Mouse (Mus musculus): Measurements from ENCODE around the gene Xpnpep1. TPM values are rescaled to one million over a fixed set of nuclear protein-coding genes. Genes with fewer than 3 reads are reported as not detected.

The Xpnpep1 gene
- polyA plus RNA-seq (2012; rRNA removed; ENCODE audit: low replicate concordance): 120 and 287 TPM in 2 replicates

DNA sequence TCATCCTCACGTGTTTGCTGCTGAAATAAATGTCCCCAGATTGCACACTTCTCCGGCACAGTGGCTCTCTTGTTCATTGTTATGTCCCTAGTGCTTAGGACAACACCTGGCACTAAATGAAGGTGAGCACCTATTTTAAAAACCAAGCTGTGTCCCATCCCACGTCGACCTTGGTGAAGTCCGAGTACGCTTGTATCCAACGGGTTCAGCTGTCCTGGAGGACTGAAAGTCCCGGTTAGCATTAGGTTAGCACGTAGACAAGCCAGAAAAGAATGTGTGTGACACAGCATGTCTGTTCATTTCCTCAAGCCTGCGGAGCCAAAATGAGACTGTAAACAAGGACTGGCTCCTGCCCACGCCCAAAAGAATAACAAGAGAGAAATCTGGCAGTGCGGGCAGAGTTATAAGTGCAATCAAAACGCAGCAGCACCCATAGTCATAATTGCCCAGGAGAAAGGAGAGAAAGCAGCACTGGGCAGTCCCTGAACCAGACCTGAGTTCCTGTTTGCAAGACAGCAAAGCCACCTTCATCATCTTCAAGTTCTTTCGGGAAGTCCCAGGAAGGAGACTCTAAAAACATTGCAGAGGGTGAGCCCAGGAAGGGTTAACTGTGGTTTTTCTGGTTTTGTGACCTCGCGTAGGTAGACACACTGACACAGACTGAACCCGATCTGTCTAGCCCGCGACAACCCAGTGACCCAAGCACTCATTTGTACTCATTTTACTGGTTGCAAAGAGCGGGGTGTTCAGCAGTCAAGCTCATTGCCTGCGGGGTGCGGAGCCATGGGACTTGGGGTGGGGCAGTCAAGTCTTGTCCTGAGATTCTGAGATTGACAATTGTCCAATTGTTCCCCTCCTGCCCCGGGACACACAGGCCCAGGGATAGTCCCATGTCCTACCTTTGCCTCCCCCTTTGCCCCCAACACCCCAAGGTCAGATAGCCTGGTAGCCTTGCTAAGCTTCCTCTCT lies at the start of gene Xpnpep1:
Gene Xpnpep1 (minus strand): TSS at position 51 of the 969 bp plus-strand sequence.

Other genes with a start within 250 kb of the Xpnpep1 start
- gene Add3, start 100.2 kb upstream of the Xpnpep1 start, polyA plus RNA-seq (2012; rRNA removed; ENCODE audit: low replicate concordance): 9.9 and 13.8 TPM in 2 replicates